Mouse (Mus musculus): ENCODE measurements around the gene Spc24. TPM values are rescaled to one million over a fixed set of nuclear protein-coding genes. Genes with fewer than 3 reads are reported as not detected.

Gene Spc24
- polyA plus RNA-seq, 1 experiment from 2014 or later, result 11.2 TPM

GRCm38 (mm10) chr9:21728261-21728832 is 31.8 kb downstream of the Spc24 start:
- WGBS, result 95% methylated on average over 10 of the region's 10 CpGs
- H3K27me3 ChIP-seq (ENCODE audit: control insufficient read depth, insufficient read depth, low read length), result no peaks in the 10 kb centered on the region
- ATAC-seq (ENCODE audit: low read depth), result no peak
- no peak overlapping the region for H3K27ac ChIP-seq (ENCODE audit: low read depth, low read length)
- H3K9me3 ChIP-seq (ENCODE audit: control insufficient read depth, low read length), result no peaks in the 10 kb centered on the region
- no peak overlapping the region for H3K4me3 ChIP-seq (ENCODE audit: low read depth, low read length)
- no peak overlapping the region for H3K9ac ChIP-seq (replicated peaks; ENCODE audit: low read depth, low read length)
- no peak overlapping the region for H3K4me2 ChIP-seq (ENCODE audit: low read depth, low read length)
- peaks cover 9% of the 10 kb centered on the region for H3K36me3 ChIP-seq (ENCODE audit: control insufficient read depth, insufficient read depth, low read length)
- H3K4me1 ChIP-seq (ENCODE audit: control insufficient read depth, insufficient read depth, low read length), result peaks cover 9% of the 10 kb centered on the region

GRCm38 (mm10) chr9:21726218-21726975 is 33.7 kb downstream of the Spc24 start:
- H3K36me3 ChIP-seq (ENCODE audit: control insufficient read depth, insufficient read depth, low read length), result no peaks in the 10 kb centered on the region
- H3K27ac ChIP-seq (ENCODE audit: low read depth, low read length), result no peak overlapping the region
- H3K4me3 ChIP-seq (ENCODE audit: low read depth, low read length), result no peak overlapping the region
- peak overlapping the region; percentile 16; the same call in 1 of the 2 replicates for H3K4me2 ChIP-seq (ENCODE audit: low read depth, low read length)
- 74% methylated on average over 14 of the region's 14 CpGs for WGBS
- H3K27me3 ChIP-seq (ENCODE audit: control insufficient read depth, insufficient read depth, low read length), result no peaks in the 10 kb centered on the region
- no peak for ATAC-seq (ENCODE audit: low read depth)
- peaks cover 16% of the 10 kb centered on the region for H3K4me1 ChIP-seq (ENCODE audit: control insufficient read depth, insufficient read depth, low read length)
- no peak overlapping the region for H3K9ac ChIP-seq (replicated peaks; ENCODE audit: low read depth, low read length)
- no peaks in the 10 kb centered on the region for H3K9me3 ChIP-seq (ENCODE audit: control insufficient read depth, low read length)

- H3K36me3 ChIP-seq (ENCODE audit: control insufficient read depth, insufficient read depth, low read length), result no peaks in the 10 kb centered on the region
- H3K27me3 ChIP-seq (ENCODE audit: control insufficient read depth, insufficient read depth, low read length), result no peaks in the 10 kb centered on the region
- H3K4me1 ChIP-seq (ENCODE audit: control insufficient read depth, insufficient read depth, low read length), result peaks cover 16% of the 10 kb centered on the region
- no peaks in the 10 kb centered on the region for H3K9me3 ChIP-seq (ENCODE audit: control insufficient read depth, low read length)
- 93% methylated on average over 23 of the region's 23 CpGs for WGBS
- no peak overlapping the region for H3K9ac ChIP-seq (replicated peaks; ENCODE audit: low read depth, low read length)
- no peak overlapping the region for H3K27ac ChIP-seq (ENCODE audit: low read depth, low read length)
- peak overlapping the region; percentile 86 for H3K4me2 ChIP-seq (ENCODE audit: low read depth, low read length)
- peak overlapping the region; percentile 67; the same call in 1 of the 2 replicates for H3K4me3 ChIP-seq (ENCODE audit: low read depth, low read length)
- no peak for ATAC-seq (ENCODE audit: low read depth)
Measured at GRCm38 (mm10) chr9:21725224-21726121, 34.6 kb downstream of the Spc24 start.

GRCm38 (mm10) chr9:21724147-21724536 is 36.0 kb downstream of the Spc24 start:
- peak overlapping the region; percentile 92 for H3K27ac ChIP-seq (ENCODE audit: low read depth, low read length)
- H3K4me2 ChIP-seq (ENCODE audit: low read depth, low read length), result peak overlapping the region; percentile 86
- H3K27me3 ChIP-seq (ENCODE audit: control insufficient read depth, insufficient read depth, low read length), result no peaks in the 10 kb centered on the region
- ATAC-seq (ENCODE audit: low read depth), result peak; percentile 98
- H3K4me1 ChIP-seq (ENCODE audit: control insufficient read depth, insufficient read depth, low read length), result peaks cover 16% of the 10 kb centered on the region
- WGBS, result 0% methylated on average over 18 of the region's 18 CpGs
- no peaks in the 10 kb centered on the region for H3K9me3 ChIP-seq (ENCODE audit: control insufficient read depth, low read length)
- no peaks in the 10 kb centered on the region for H3K36me3 ChIP-seq (ENCODE audit: control insufficient read depth, insufficient read depth, low read length)
- peak overlapping the region; percentile 67 for H3K4me3 ChIP-seq (ENCODE audit: low read depth, low read length)
- H3K9ac ChIP-seq (replicated peaks; ENCODE audit: low read depth, low read length), result peak overlapping the region; percentile 74

- Histone ChIP-seq H3K27me3 (ENCODE audit: control insufficient read depth, insufficient read depth, low read length) (no peaks in the 10 kb centered on the region), H3K9ac (replicated peaks; ENCODE audit: low read depth, low read length) (peak within 1 kb of the TSS; percentile 74), H3K9me3 (ENCODE audit: control insufficient read depth, low read length) (no peaks in the 10 kb centered on the region), H3K36me3 (ENCODE audit: control insufficient read depth, insufficient read depth, low read length) (no peaks in the 10 kb centered on the region), H3K4me2 (ENCODE audit: low read depth, low read length) (peak within 1 kb of the TSS; percentile 86), H3K4me3 (ENCODE audit: low read depth, low read length) (peak within 1 kb of the TSS; percentile 67), H3K27ac (ENCODE audit: low read depth, low read length) (peak within 1 kb of the TSS; percentile 92), H3K4me1 (ENCODE audit: control insufficient read depth, insufficient read depth, low read length) (peaks cover 16% of the 10 kb centered on the region)
- under 1% methylated on average over 47 of the region's 47 CpGs for WGBS
- ATAC-seq (ENCODE audit: low read depth), result peak; percentile 81
Measured at GRCm38 (mm10) chr9:21723377-21724146, 36.5 kb downstream of the Spc24 start, which contains the start of gene Ldlr. Gene Ldlr, plus strand, starts transcription at chr9:21723483.

- Histone ChIP-seq H3K4me3 (ENCODE audit: low read depth, low read length) (no peak overlapping the region), H3K9me3 (ENCODE audit: control insufficient read depth, low read length) (no peaks in the 10 kb centered on the region), H3K9ac (replicated peaks; ENCODE audit: low read depth, low read length) (no peak overlapping the region), H3K27ac (ENCODE audit: low read depth, low read length) (no peak overlapping the region), H3K4me1 (ENCODE audit: control insufficient read depth, insufficient read depth, low read length) (peaks cover 16% of the 10 kb centered on the region), H3K27me3 (ENCODE audit: control insufficient read depth, insufficient read depth, low read length) (no peaks in the 10 kb centered on the region), H3K4me2 (ENCODE audit: low read depth, low read length) (no peak overlapping the region), H3K36me3 (ENCODE audit: control insufficient read depth, insufficient read depth, low read length) (no peaks in the 10 kb centered on the region)
- no peak for ATAC-seq (ENCODE audit: low read depth)
- 66% methylated on average over 2 of the region's 2 CpGs for WGBS
Measured at GRCm38 (mm10) chr9:21721036-21721435, 39.1 kb downstream of the Spc24 start.

GRCm38 (mm10) chr9:21717015-21717414 is 43.1 kb downstream of the Spc24 start:
- no peaks in the 10 kb centered on the region for H3K9me3 ChIP-seq (ENCODE audit: control insufficient read depth, low read length)
- no peak for ATAC-seq (ENCODE audit: low read depth)
- H3K4me1 ChIP-seq (ENCODE audit: control insufficient read depth, insufficient read depth, low read length), result no peaks in the 10 kb centered on the region
- no peak overlapping the region for H3K4me3 ChIP-seq (ENCODE audit: low read depth, low read length)
- no peak overlapping the region for H3K9ac ChIP-seq (replicated peaks; ENCODE audit: low read depth, low read length)
- no peak overlapping the region for H3K4me2 ChIP-seq (ENCODE audit: low read depth, low read length)
- WGBS, result 94% methylated on average over 2 of the region's 2 CpGs
- H3K27ac ChIP-seq (ENCODE audit: low read depth, low read length), result no peak overlapping the region
- no peaks in the 10 kb centered on the region for H3K27me3 ChIP-seq (ENCODE audit: control insufficient read depth, insufficient read depth, low read length)
- H3K36me3 ChIP-seq (ENCODE audit: control insufficient read depth, insufficient read depth, low read length), result no peaks in the 10 kb centered on the region

- Histone ChIP-seq H3K9me3 (ENCODE audit: control insufficient read depth, low read length) (no peaks in the 10 kb centered on the region), H3K27ac (ENCODE audit: low read depth, low read length) (no peak overlapping the region), H3K4me1 (ENCODE audit: control insufficient read depth, insufficient read depth, low read length) (no peaks in the 10 kb centered on the region), H3K4me2 (ENCODE audit: low read depth, low read length) (no peak overlapping the region), H3K27me3 (ENCODE audit: control insufficient read depth, insufficient read depth, low read length) (no peaks in the 10 kb centered on the region), H3K4me3 (ENCODE audit: low read depth, low read length) (no peak overlapping the region), H3K36me3 (ENCODE audit: control insufficient read depth, insufficient read depth, low read length) (no peaks in the 10 kb centered on the region), H3K9ac (replicated peaks; ENCODE audit: low read depth, low read length) (no peak overlapping the region)
- WGBS, result 69% methylated on average over 4 of the region's 4 CpGs
- no peak for ATAC-seq (ENCODE audit: low read depth)
Measured at GRCm38 (mm10) chr9:21715298-21715697, 44.8 kb downstream of the Spc24 start.
